Mouse (Mus musculus): ENCODE measurements around the gene Afg1l. TPM values are rescaled to one million over a fixed set of nuclear protein-coding genes. Genes with fewer than 3 reads are reported as not detected.

Gene Afg1l
- polyA plus RNA-seq, 1 experiment from 2014 or later, result 12.7 TPM

GRCm38 (mm10) chr10:42264195-42264594 lies 214.2 kb downstream of the Afg1l start:
- peaks cover 44% of the 10 kb centered on the region for H3K36me3 ChIP-seq (ENCODE audit: inconsistent target)
- H3K27ac ChIP-seq, result no peak overlapping the region
- H3K79me2 ChIP-seq (ENCODE audit: inconsistent target), result peaks cover 100% of the 10 kb centered on the region
- WGBS (ENCODE audit: missing documents), result 96% methylated on average over 5 of the region's 5 CpGs
- no peak overlapping the region for H3K4me3 ChIP-seq (ENCODE audit: inconsistent target)

- Histone ChIP-seq H3K79me2 (ENCODE audit: inconsistent target) (peaks cover 100% of the 10 kb centered on the region), H3K36me3 (ENCODE audit: inconsistent target) (peaks cover 44% of the 10 kb centered on the region), H3K27ac (no peak overlapping the region), H3K4me3 (ENCODE audit: inconsistent target) (no peak overlapping the region)
- WGBS (ENCODE audit: missing documents), result 95% methylated on average over 8 of the region's 8 CpGs
Measured at GRCm38 (mm10) chr10:42263701-42264100, 214.7 kb downstream of the Afg1l start.

Other genes with a start within 250 kb of the Afg1l start
- 23.9 to 39.4 TPM (median 30.8 TPM) in 3 replicates for gene Foxo3, start 201.8 kb downstream of the Afg1l start, polyA plus RNA-seq (2018)
- gene Snx3, start 23.5 kb upstream of the Afg1l start, polyA plus RNA-seq (2018), result 364 to 676 TPM (median 673 TPM) in 3 replicates
- not detected in 3 replicates for gene Nr2e1, start 105.1 kb upstream of the Afg1l start, polyA plus RNA-seq (2018)
- gene Ostm1, start 105.3 kb upstream of the Afg1l start, polyA plus RNA-seq (2018), result 75.0 to 85.1 TPM (median 76.9 TPM) in 3 replicates